Mouse (Mus musculus): ENCODE measurements at regions not wholly inside any gene's neighbourhood (a gene's known extent, or its start where the extent isn't known, plus 50 kb on each side); places are given as distances from the start of the nearest gene placed in this dataset.
"Not testable (repeated sequence)": the region's sequence is repeated elsewhere in the genome, so short reads cannot be mapped to it uniquely, and the experiment has no call there.

DNA sequence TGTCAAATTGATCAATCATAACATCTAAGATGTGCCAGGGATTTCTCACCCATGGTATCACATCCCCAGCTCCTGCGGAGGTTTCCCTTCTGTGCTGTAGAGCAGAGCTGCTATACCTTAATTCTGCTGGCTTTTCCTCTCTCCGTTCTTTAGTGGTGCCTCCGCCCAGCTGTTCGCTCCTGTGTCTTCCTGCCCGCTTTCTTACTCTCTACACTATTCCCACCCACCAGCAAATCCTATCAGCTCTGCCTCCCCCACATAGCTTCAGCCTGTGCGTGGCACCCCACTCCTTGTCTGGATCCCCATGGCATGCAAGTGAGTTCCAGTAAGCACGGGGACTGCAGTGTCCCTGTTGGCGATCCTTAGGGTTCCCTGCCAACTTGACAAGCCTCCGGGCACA lies 204.0 kb upstream of the Hs6st1 start:
- no peak for DNase-seq (ENCODE audit: low spot score in 2 of 2)

DNA sequence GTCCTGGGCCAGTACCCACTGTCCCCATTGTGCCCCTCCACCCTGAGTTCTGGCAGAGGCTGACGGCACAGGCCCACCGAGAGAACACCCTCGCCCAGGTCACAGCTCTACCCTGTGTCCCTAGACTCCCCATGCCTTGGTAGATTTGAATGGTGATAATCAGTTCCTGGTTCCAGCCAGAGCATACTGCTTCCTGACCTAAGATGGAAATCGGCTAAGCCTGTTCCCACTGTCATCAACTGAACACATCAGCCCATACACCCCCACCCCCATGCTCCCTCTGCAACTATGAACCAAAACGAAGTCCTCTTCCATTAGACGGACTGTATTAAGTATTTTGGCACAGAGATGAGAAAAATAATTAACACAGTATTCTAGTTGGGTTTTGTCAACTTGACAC lies 202.9 kb upstream of the Hs6st1 start:
- DNase-seq (ENCODE audit: low spot score in 2 of 2): no peak

DNA sequence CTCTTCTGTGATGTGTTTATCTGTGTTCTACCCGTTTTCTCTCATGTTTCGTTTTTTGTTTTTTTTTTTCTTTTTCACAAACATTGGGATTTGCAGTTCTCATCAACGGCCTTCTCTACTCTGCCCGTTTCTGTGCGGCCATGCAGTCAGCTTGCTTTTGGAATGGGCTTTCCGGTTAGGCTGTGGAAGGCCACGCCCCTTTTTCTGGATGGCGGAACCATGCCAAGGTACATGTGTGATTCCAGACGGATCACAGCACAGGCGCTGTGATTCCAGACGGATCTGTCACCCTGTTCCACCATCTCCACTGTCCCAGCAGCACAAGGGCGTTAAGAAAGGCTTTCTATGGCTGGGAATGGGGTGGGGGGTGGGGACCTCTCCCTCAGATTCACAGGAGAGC lies 201.6 kb upstream of the Hs6st1 start:
- DNase-seq (ENCODE audit: low spot score in 2 of 2): no peak

GRCm38 (mm10) chr1:35869381-35870143 lies 198.6 kb upstream of the Hs6st1 start:
- DNase-seq (ENCODE audit: low spot score in 2 of 2): peak in 1 of 2 experiments; percentile 48

- no peak for DNase-seq (ENCODE audit: low spot score in 2 of 2)
Measured at GRCm38 (mm10) chr1:35870144-35870827, 197.9 kb upstream of the Hs6st1 start.

DNA sequence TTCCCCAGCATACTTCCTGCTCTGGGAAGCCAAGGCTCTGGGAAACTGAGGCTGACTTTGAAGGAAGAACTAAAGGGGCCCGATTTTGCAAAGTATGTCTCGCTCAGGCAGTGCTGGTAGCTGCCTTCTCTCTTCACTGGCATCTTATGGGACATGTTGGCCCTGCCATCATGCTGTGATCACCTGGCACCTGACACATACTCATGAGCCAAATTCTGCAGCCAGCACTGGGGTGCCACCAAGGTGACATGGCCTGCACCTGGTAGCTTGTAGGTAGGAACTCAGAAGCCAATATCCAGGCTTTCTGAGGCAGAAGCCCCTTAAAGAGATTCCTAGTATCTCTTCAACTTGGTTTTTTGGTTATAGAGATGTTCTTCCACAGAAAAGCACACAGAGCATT lies 195.2 kb upstream of the Hs6st1 start:
- DNase-seq (ENCODE audit: low spot score in 2 of 2): no peak

GRCm38 (mm10) chr1:35875210-35875811 lies 192.9 kb upstream of the Hs6st1 start:
- DNase-seq (ENCODE audit: low spot score in 2 of 2): peak in 1 of 2 experiments; percentile 60

GRCm38 (mm10) chr1:35878426-35878825 lies 189.8 kb upstream of the Hs6st1 start:
- no peak for DNase-seq (ENCODE audit: low spot score in 2 of 2)

- DNase-seq (ENCODE audit: low spot score in 2 of 2): peak in 1 of 2 experiments; percentile 56
Measured at GRCm38 (mm10) chr1:35879388-35880093, 188.7 kb upstream of the Hs6st1 start.

DNA sequence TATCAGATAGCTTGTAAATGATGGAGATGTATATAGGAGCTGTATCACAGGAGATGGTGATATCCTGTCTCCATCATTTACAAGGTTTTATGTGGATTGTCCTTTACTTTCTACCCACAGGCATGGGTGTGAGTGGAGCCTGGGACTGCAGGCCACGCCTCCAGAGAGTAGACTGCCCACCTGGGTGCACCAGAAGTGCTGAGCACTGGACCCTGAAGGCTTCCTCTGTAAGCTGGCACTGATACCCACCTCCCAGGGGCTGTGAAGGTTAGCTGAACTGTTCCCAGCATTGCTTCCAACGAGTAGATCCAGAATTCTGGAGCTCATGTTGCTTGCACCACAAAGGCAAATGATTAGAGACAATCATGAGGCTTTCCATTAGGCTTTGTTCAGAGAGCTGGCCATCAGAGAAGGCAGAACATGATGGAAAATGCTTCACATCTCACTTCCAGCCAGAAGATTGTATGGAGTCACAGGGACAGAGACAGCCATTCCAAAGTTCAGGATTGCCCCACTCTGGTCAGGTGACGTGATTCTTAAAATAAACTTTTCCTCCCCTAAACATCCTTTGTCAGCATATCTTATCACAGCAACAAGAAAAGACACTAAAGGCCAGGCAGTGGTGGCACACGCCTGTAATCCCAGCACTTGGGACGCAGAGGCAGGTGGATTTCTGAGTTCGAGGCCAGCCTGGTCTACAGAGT lies 187.5 kb upstream of the Hs6st1 start:
- DNase-seq (ENCODE audit: low spot score in 2 of 2): no peak

GRCm38 (mm10) chr1:35881521-35881920 lies 186.7 kb upstream of the Hs6st1 start:
- no peak for DNase-seq (ENCODE audit: low spot score in 2 of 2)

GRCm38 (mm10) chr1:35882101-35882500 lies 186.1 kb upstream of the Hs6st1 start:
- no peak for DNase-seq (ENCODE audit: low spot score in 2 of 2)

GRCm38 (mm10) chr1:35889731-35890499 lies 178.3 kb upstream of the Hs6st1 start:
- no peak for DNase-seq (ENCODE audit: low spot score in 2 of 2)

- DNase-seq (ENCODE audit: low spot score in 2 of 2): no peak
Measured at GRCm38 (mm10) chr1:35890500-35890900, 177.7 kb upstream of the Hs6st1 start.

GRCm38 (mm10) chr1:35899536-35899935 lies 168.7 kb upstream of the Hs6st1 start:
- no peak for DNase-seq (ENCODE audit: low spot score in 2 of 2)

GRCm38 (mm10) chr1:35904001-35904547 lies 164.1 kb upstream of the Hs6st1 start:
- DNase-seq (ENCODE audit: low spot score in 2 of 2): no peak

DNA sequence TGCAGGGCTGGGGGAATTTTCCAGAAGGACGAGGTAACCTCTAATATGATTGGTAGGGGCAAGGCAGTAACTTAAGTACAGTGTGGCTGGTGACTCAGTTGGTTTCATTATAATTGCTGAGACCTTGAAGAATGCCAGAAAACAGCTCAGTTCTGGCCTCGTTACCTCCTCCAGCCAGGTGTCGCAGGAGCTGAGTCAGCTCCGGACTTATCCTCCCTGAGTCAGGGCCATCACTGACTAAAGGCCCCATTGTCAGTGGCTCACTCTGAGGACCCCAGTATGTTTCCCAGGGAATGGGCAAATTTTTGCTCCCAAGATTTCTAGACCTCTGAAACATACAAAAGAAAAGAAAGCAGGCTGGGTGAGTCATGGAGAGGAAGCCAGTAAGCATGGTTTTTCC lies 154.6 kb upstream of the Hs6st1 start:
- no peak for DNase-seq (ENCODE audit: low spot score in 2 of 2)

- DNase-seq (ENCODE audit: low spot score in 2 of 2): not testable (repeated sequence)
Measured at GRCm38 (mm10) chr1:35914175-35914574, 154.0 kb upstream of the Hs6st1 start.

DNA sequence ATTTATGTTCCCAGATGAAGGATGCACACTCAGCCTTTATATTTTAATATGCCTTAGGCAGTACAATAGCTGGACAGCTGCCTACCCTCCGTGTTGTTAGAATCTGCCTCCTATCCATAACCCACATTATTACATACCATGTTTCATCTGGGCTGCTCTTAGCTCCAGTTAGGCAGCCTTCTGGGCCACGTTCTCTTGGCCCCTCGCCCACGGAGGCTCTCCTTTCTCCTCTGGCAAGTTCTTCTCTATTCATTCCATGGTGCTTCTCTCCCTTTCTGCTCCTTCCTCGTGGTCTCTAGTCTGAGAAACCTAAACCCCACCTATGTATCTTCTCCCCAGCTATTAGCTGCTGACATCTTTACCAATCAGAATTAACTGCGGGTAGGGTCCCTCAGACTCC lies 152.7 kb upstream of the Hs6st1 start:
- DNase-seq (ENCODE audit: low spot score in 2 of 2): no peak

All from urinary bladder, postnatal 4 days (tissue).